Mouse (Mus musculus) embryo, embryonic 9.5 days (tissue): ENCODE results near the gene Acsm5.
"Not testable (repeated sequence)": the region's sequence is repeated elsewhere in the genome, so short reads cannot be mapped to it uniquely, and the experiment has no call there.

ENCODE experiments used
- DNase-seq: peaks from one replicate; pipeline ENCODE4 v3.0.0-alpha.2; 2017; ENCODE audit errors: extremely low spot score

The Acsm5 gene

GRCm38 (mm10) chr7:119545572-119545971, 26.3 kb downstream of the Acsm5 start:
- DNase-seq: no peak

- no peak for DNase-seq
Observed at GRCm38 (mm10) chr7:119550471-119551222, 31.4 kb downstream of the Acsm5 start.

DNA sequence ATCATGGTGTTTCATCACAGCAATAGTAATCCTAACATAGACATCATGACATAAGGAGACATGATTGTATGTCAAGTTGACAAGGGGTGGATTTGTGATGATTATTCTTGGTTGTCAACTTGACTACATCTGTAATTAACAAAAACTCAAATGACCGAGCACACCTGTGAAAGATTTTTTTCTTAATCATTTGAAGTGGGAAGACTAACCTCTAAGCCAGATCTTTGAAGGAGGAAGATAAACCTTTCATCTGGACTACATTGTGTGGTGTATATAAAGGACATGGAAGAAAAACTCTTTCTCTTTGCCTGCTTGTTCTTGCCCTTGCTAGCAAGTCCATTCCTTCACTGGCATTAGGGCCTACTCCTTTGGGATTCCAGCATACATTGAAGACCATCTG, 34.8 kb downstream of the Acsm5 start, which contains the start of gene Acsm2:
Acsm2 (plus strand) TSS at position 301 of the 400 bp plus-strand sequence.
- DNase-seq: no peak

DNA sequence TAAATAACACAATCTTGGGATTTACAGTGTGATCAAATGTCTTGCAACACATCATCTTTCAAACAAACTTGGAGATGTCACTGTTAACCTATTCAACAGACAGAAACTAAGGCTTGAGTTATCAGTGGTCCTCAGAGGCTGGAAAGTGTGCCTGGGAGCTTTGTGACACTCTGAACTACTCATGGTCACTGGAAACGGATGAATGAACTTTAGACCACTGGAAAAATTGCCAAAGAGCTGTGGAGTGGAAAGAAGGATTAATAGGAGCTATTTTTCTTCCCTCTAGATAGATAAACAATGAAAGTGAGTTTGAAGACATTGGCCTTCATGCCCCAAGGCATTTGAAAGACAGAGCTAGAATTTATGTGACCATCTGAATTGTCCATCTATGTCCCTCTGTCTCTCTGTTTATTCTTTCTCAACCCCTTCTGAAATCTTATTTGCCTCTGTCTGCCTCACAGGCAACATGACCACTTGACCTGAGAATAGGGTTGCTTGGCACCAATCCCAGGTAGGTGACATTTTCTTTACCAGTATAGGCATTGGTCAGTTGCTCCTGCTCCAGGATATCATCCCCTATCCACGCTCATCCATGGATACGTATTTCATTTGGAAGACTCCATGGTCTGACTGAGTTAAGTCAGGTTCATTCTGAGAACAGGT, 40.7 kb downstream of the Acsm5 start:
- DNase-seq: no peak

- DNase-seq: no peak
Observed at GRCm38 (mm10) chr7:119560452-119560835, 41.2 kb downstream of the Acsm5 start.

DNA sequence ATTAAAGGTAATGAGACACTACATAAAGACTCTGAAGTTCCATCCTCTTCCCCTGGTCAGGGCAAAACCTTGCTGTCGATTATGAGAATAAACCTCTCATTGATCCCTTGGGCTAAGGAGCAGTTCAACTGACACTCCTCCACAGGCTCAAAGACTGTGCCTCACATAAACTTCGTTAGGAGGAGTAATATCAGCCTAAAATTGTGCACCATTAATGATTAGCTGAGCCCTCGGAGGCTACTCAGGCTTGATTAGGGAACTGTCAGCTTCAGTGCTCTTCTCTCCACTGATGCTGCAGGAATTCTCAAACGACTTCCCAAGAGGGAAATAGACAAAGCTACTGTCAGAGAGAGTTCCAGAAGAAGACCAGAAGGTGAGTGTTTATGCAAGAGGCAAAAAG, 42.2 kb downstream of the Acsm5 start:
- no peak for DNase-seq

- DNase-seq: not testable (repeated sequence)
Observed at GRCm38 (mm10) chr7:119562476-119562875, 43.2 kb downstream of the Acsm5 start.

GRCm38 (mm10) chr7:119594530-119595107, 75.4 kb downstream of the Acsm5 start:
- no peak for DNase-seq
